Comparison of ENCODE assay signal across 9 mouse cellular contexts in genomic region chr1:151011056-151011455, GRCm38 (mm10). TPM values are rescaled to one million over a fixed set of nuclear protein-coding genes. Genes with fewer than 3 reads are reported as not detected.
DNase-seq lines count a peak whose midpoint lies in the region; ATAC-seq and TF ChIP-seq lines count a peak whose summit lies in the region.
"Had no signal": no experiment of that assay in that cellular context is flagged by ENCODE, and none has a peak within 500 bp of the region (broad histone marks: within the 10 kb centered on the region; RNA-seq: fewer than 3 reads in every experiment).

No protein-coding gene starts in this region.

- H3K9ac ChIP-seq in midbrain, embryonic 11.5 days (ENCODE audit: low read length) = no peak overlapping the region
- no peak overlapping the region for H3K9ac ChIP-seq in midbrain, embryonic 16.5 days (ENCODE audit: low read depth, low read length)
- no peak overlapping the region for H3K9ac ChIP-seq in forebrain, embryonic 12.5 days
- H3K9ac ChIP-seq in hindbrain, embryonic 14.5 days = no peak overlapping the region
- H3K9ac ChIP-seq: stomach, embryonic 15.5 days had no signal

- no peaks in the 10 kb centered on the region for H3K36me3 ChIP-seq in midbrain, embryonic 11.5 days (ENCODE audit: control insufficient read depth, insufficient read depth, low read length)
- no peaks in the 10 kb centered on the region for H3K36me3 ChIP-seq in midbrain, embryonic 16.5 days (ENCODE audit: control insufficient read depth, insufficient read depth, low read length)
- no peaks in the 10 kb centered on the region for H3K36me3 ChIP-seq in forebrain, embryonic 12.5 days (replicated peaks)
- H3K36me3 ChIP-seq in hindbrain, embryonic 14.5 days (replicated peaks; ENCODE audit: control insufficient read depth, insufficient read depth) = no peaks in the 10 kb centered on the region
- H3K36me3 ChIP-seq in testis, adult 2 months (ENCODE audit: control insufficient read depth, insufficient read depth, low read length) = no peaks in the 10 kb centered on the region
- H3K36me3 ChIP-seq: stomach, embryonic 15.5 days had no signal

- TF ChIP-seq CTCF in testis, adult 2 months (IDR thresholded peaks at IDR 0.05; ENCODE audit: control insufficient read depth, insufficient read depth, insufficient replicate concordance, low read depth, low read length) = peak; percentile 89; the same call in 1 of the 2 replicates

- H3K27me3 ChIP-seq in midbrain, embryonic 11.5 days (ENCODE audit: control insufficient read depth, insufficient read depth, low read length) = no peaks in the 10 kb centered on the region
- no peaks in the 10 kb centered on the region for H3K27me3 ChIP-seq in midbrain, embryonic 16.5 days (ENCODE audit: control insufficient read depth, insufficient read depth, low read depth, low read length)
- H3K27me3 ChIP-seq in forebrain, embryonic 12.5 days = no peaks in the 10 kb centered on the region; the same call in 1 of the 2 replicates
- H3K27me3 ChIP-seq in hindbrain, embryonic 14.5 days (ENCODE audit: control insufficient read depth, insufficient read depth, low read length) = no peaks in the 10 kb centered on the region
- H3K27me3 ChIP-seq in testis, adult 2 months (ENCODE audit: control insufficient read depth, insufficient read depth, low read length) = no peaks in the 10 kb centered on the region
- H3K27me3 ChIP-seq: stomach, embryonic 15.5 days had no signal

- H3K27ac ChIP-seq in midbrain, embryonic 11.5 days (ENCODE audit: low read depth, low read length) = no peak overlapping the region
- no peak overlapping the region for H3K27ac ChIP-seq in midbrain, embryonic 16.5 days (ENCODE audit: low read length)
- H3K27ac ChIP-seq in forebrain, embryonic 12.5 days = no peak overlapping the region
- no peak overlapping the region for H3K27ac ChIP-seq in hindbrain, embryonic 14.5 days
- H3K27ac ChIP-seq in testis, adult 2 months (ENCODE audit: control insufficient read depth, insufficient read depth, low read depth, low read length) = no peak overlapping the region
- H3K27ac ChIP-seq: stomach, embryonic 15.5 days had no signal

- no peaks in the 10 kb centered on the region for H3K9me3 ChIP-seq in midbrain, embryonic 11.5 days (ENCODE audit: control insufficient read depth, low read length)
- H3K9me3 ChIP-seq in midbrain, embryonic 16.5 days (replicated peaks; ENCODE audit: control insufficient read depth, low read length, poor library complexity, severe bottlenecking) = no peaks in the 10 kb centered on the region
- H3K9me3 ChIP-seq in forebrain, embryonic 12.5 days = no peaks in the 10 kb centered on the region
- H3K9me3 ChIP-seq in hindbrain, embryonic 14.5 days (ENCODE audit: control insufficient read depth, low read length) = no peaks in the 10 kb centered on the region
- H3K9me3 ChIP-seq: stomach, embryonic 15.5 days had no signal

- TF ChIP-seq POLR2A in testis, adult 2 months (IDR thresholded peaks at IDR 0.05; ENCODE audit: control insufficient read depth, low read depth, low read length) = no peak

- WGBS in midbrain, embryonic 11.5 days = 28% methylated on average over 7 of the region's 7 CpGs
- WGBS in midbrain, embryonic 16.5 days = 28% methylated on average over 7 of the region's 7 CpGs
- WGBS in forebrain, embryonic 12.5 days = 37% methylated on average over 7 of the region's 7 CpGs
- 29% methylated on average over 7 of the region's 7 CpGs for WGBS in hindbrain, embryonic 14.5 days

- H3K4me2 ChIP-seq in midbrain, embryonic 11.5 days = no peak overlapping the region
- no peak overlapping the region for H3K4me2 ChIP-seq in midbrain, embryonic 16.5 days (ENCODE audit: low read length)
- no peak overlapping the region for H3K4me2 ChIP-seq in forebrain, embryonic 12.5 days
- H3K4me2 ChIP-seq in hindbrain, embryonic 14.5 days (replicated peaks) = no peak overlapping the region
- H3K4me2 ChIP-seq: stomach, embryonic 15.5 days had no signal

- intact Hi-C loops in left cerebral cortex, postnatal 25 days (cut with DNase I) = no loop called here

- peak; percentile 55; the same call in 1 of the 2 replicates for ATAC-seq in midbrain, embryonic 11.5 days (ENCODE audit: low FRiP score)
- ATAC-seq in midbrain, embryonic 16.5 days = no peak
- peak; percentile 40; the same call in 1 of the 2 replicates for ATAC-seq in forebrain, embryonic 12.5 days (ENCODE audit: low FRiP score)
- no peak for ATAC-seq in hindbrain, embryonic 14.5 days (ENCODE audit: low FRiP score)

- H3K4me1 ChIP-seq in midbrain, embryonic 11.5 days (ENCODE audit: control insufficient read depth, insufficient read depth, low read length) = no peaks in the 10 kb centered on the region
- H3K4me1 ChIP-seq in midbrain, embryonic 16.5 days (ENCODE audit: control insufficient read depth, insufficient read depth, low read length) = no peaks in the 10 kb centered on the region
- no peaks in the 10 kb centered on the region for H3K4me1 ChIP-seq in forebrain, embryonic 12.5 days
- no peaks in the 10 kb centered on the region for H3K4me1 ChIP-seq in hindbrain, embryonic 14.5 days (replicated peaks; ENCODE audit: control insufficient read depth, insufficient read depth, low read length)
- H3K4me1 ChIP-seq in testis, adult 2 months (ENCODE audit: control insufficient read depth, insufficient read depth, low read length) = no peaks in the 10 kb centered on the region; the same call in 1 of the 2 replicates
- H3K4me1 ChIP-seq: stomach, embryonic 15.5 days had no signal

- no peak overlapping the region for H3K4me3 ChIP-seq in midbrain, embryonic 11.5 days (ENCODE audit: low read depth, low read length)
- H3K4me3 ChIP-seq in midbrain, embryonic 16.5 days (ENCODE audit: low read depth, low read length) = no peak overlapping the region
- no peak overlapping the region for H3K4me3 ChIP-seq in forebrain, embryonic 12.5 days (replicated peaks)
- H3K4me3 ChIP-seq in hindbrain, embryonic 14.5 days (replicated peaks; ENCODE audit: low read length) = no peak overlapping the region
- no peak overlapping the region for H3K4me3 ChIP-seq in testis, adult 2 months (ENCODE audit: control insufficient read depth, low read depth, low read length)
- H3K4me3 ChIP-seq: stomach, embryonic 15.5 days had no signal

- DNase-seq in midbrain, embryonic 11.5 days (ENCODE audit: low spot score, missing footprints) = peak; percentile 97
- DNase-seq in c-Kit-positive CD71-positive TER-119-negative erythroid progenitor cells, embryonic 14.5 days (ENCODE audit: low read depth) = peak; percentile 45
- DNase-seq in hindbrain, embryonic 14.5 days (ENCODE audit: low spot score) = peak; percentile 65
- peak; percentile 36 to 59 for DNase-seq in left cerebral cortex, postnatal 25 days (ENCODE audit: low spot score in 2 of 2)
- DNase-seq in monocyte, adult 2 months (ENCODE audit: low read depth in 1 of 2, low spot score in 2 of 2) = peak; percentile 16 to 47

RNA-seq across cellular contexts. Expression of gene Hmcn1, which starts 17.8 kb away (rescaled TPM):
- polyA plus RNA-seq in midbrain, embryonic 11.5 days (2014; fragmentation: Nextera tagmentation; extraction: Ambion mirVana) = 6.0 and 7.8 TPM in 2 replicates
- polyA plus RNA-seq in midbrain, embryonic 16.5 days (2015; fragmentation: Nextera tagmentation; extraction: Ambion mirVana) = 1.2 and 2.0 TPM in 2 replicates
- polyA plus RNA-seq in forebrain, embryonic 12.5 days (2016; fragmentation: Nextera tagmentation; extraction: Ambion mirVana) = 4.9 and 8.1 TPM in 2 replicates
- polyA plus RNA-seq in hindbrain, embryonic 14.5 days (2014; fragmentation: Nextera tagmentation; extraction: Ambion mirVana) = 1.7 and 2.2 TPM in 2 replicates
- total RNA-seq in left cerebral cortex, postnatal 25 days (2021) = 1 to 10 TPM; 2.1 to 3.9 TPM
- polyA plus RNA-seq in testis, adult 2 months (2012; rRNA removed) = 0.84 and 1.8 TPM in 2 replicates

Comparison
In these comparisons a context has a peak if more than half of its experiments do, and no peak if none do; other contexts are left out.
1. ATAC-seq: peak in midbrain, embryonic 11.5 days (single experiment) and forebrain, embryonic 12.5 days (single experiment); none in midbrain, embryonic 16.5 days (single experiment) and hindbrain, embryonic 14.5 days (single experiment).
2. DNase-seq: peak in every context shown above with its lines; median percentile 97 in midbrain, embryonic 11.5 days; 65 in hindbrain, embryonic 14.5 days; 48 in left cerebral cortex, postnatal 25 days; 45 in c-Kit-positive CD71-positive TER-119-negative erythroid progenitor cells, embryonic 14.5 days; 32 in monocyte, adult 2 months.